Mouse (Mus musculus) frontal cortex, postnatal 36 days (tissue): ENCODE measurements around the gene Fam216b.

Experiments
- DNase-seq, 2 experiments: peaks; one replicate each; pipeline ENCODE4 v3.0.0; 2022; ENCODE audit warnings: low spot score in 2 of 2

Gene Fam216b

GRCm38 (mm10) chr14:78088907-78089306, at the start of gene Fam216b:
TSS of gene Fam216b (minus strand) at chr14:78089007.
- DNase-seq: no peak

GRCm38 (mm10) chr14:78132368-78133052, 43.7 kb upstream of the Fam216b start:
- DNase-seq: peak in 1 of 2 experiments; percentile 17

GRCm38 (mm10) chr14:78126670-78127069, 37.9 kb upstream of the Fam216b start:
- no peak for DNase-seq

- DNase-seq: no peak
These were observed 31.5 kb upstream of the Fam216b start for GRCm38 (mm10) chr14:78120286-78120685.

GRCm38 (mm10) chr14:78119449-78120200, 30.8 kb upstream of the Fam216b start:
- peak in 1 of 2 experiments; percentile 6 for DNase-seq

- no peak for DNase-seq
These were observed 28.9 kb upstream of the Fam216b start for GRCm38 (mm10) chr14:78117671-78118070.

GRCm38 (mm10) chr14:78117268-78117667, 28.5 kb upstream of the Fam216b start:
- DNase-seq: no peak

GRCm38 (mm10) chr14:78112466-78112865, 23.7 kb upstream of the Fam216b start:
- DNase-seq: no peak

- no peak for DNase-seq
These were observed 22.1 kb upstream of the Fam216b start for GRCm38 (mm10) chr14:78110871-78111270.

- DNase-seq: no peak
These were observed 20.6 kb upstream of the Fam216b start for GRCm38 (mm10) chr14:78109419-78109818.

GRCm38 (mm10) chr14:78108388-78108787, 19.6 kb upstream of the Fam216b start:
- no peak for DNase-seq

GRCm38 (mm10) chr14:78089591-78089990, 784 bp upstream of the Fam216b start:
- no peak for DNase-seq

GRCm38 (mm10) chr14:78083465-78083864, 5.3 kb downstream of the Fam216b start:
- DNase-seq: peak; percentile 10 to 35

- no peak for DNase-seq
These were observed 11.3 kb downstream of the Fam216b start for GRCm38 (mm10) chr14:78077508-78077907.

- peak; percentile 11 to 35 for DNase-seq
These were observed 22.7 kb downstream of the Fam216b start for GRCm38 (mm10) chr14:78065938-78066710.

GRCm38 (mm10) chr14:78062484-78062883, 26.3 kb downstream of the Fam216b start:
- no peak for DNase-seq

- DNase-seq: no peak
These were observed 28.2 kb downstream of the Fam216b start for GRCm38 (mm10) chr14:78060609-78060951.

- no peak for DNase-seq
These were observed 28.8 kb downstream of the Fam216b start for GRCm38 (mm10) chr14:78059878-78060608.

GRCm38 (mm10) chr14:78057362-78057761, 31.4 kb downstream of the Fam216b start:
- DNase-seq: no peak

- DNase-seq: no peak
These were observed 32.4 kb downstream of the Fam216b start for GRCm38 (mm10) chr14:78056371-78056770.

- no peak for DNase-seq
These were observed 40.1 kb downstream of the Fam216b start for GRCm38 (mm10) chr14:78048674-78049073.

- no peak for DNase-seq
These were observed 40.5 kb downstream of the Fam216b start for GRCm38 (mm10) chr14:78048258-78048657.
